Mouse (Mus musculus): Measurements from ENCODE around the gene Myb.

Gene Myb

GRCm38 (mm10) chr10:21118341-21118740, 42.4 kb downstream of the Myb start:
- DNase-seq: no peak

GRCm38 (mm10) chr10:21114459-21114858, 46.3 kb downstream of the Myb start:
- DNase-seq: peak in 1 of 2 experiments; percentile 47

DNA sequence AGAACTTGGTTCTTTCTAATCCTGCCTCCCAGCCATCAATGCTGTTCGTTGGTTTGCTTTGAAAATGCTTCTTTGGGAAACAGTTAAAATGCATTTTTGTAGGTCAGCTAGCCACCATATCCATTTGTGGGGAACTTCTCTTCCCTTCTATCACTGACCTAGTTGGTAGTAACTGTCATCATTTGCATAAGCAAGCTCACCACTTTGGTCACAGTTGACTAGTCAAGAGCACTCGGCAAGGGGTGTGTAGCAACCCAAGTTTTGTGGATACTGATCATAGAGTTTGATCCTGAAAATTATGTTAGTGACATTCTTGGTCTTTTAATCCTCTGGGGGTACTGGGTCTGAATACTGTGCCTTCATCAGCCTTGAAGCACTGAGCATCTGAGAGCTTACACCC, 48.1 kb downstream of the Myb start:
- DNase-seq: no peak

DNA sequence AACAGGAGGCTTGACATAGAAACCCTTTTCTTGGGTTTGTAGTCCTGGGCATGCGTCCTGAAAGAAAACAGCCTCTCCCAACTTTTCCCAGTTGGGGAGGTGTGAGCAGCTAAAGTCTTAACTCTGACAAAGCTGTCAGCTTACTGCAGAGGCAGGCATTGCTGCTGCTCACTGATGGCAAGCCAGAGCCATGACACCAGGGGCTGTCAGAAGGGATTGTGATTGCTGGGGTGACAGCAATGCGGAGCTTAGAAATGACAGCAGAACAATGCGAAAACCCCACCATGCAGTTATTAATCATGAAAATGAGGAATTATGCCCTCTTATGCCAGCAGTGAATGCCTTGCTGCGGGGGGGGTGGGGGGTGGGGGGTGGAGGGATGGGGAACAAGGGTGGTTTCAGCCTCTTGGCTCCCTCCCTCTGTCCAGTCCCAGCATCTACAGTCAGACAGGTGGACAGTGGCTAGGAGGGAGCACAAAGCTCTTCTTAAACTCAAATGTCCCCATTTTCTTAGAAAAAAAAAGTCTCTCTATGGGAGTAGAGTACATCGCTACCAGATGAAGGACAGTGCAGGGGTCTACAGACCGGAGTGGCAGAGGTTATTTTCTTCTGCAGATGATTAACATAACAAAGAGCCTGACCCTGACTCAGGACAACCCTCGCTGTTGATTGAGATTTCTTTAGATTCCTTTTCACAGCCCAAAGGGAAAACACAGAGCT, 51.3 kb downstream of the Myb start:
- no peak for DNase-seq

GRCm38 (mm10) chr10:21108796-21109195, 52.0 kb downstream of the Myb start:
- DNase-seq: no peak

DNA sequence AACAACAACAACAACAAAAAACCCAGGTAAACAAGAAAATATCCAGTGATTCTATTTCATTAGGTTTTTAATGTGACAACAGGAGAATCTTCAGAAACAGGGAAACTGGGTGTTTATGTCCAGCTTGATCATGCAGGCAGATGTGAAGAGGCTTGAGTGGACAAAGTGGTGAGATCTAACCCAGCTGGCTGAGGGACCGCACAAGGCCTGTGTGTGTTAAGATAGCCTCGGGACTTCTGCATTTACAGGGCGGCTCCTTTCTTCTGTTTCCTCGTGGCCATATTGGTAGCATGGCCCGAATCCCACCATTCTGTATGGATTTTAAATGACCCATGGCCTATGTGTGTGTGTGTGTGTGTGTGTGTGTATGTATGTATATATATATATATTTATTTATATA, 52.6 kb downstream of the Myb start:
- no peak for DNase-seq

DNA sequence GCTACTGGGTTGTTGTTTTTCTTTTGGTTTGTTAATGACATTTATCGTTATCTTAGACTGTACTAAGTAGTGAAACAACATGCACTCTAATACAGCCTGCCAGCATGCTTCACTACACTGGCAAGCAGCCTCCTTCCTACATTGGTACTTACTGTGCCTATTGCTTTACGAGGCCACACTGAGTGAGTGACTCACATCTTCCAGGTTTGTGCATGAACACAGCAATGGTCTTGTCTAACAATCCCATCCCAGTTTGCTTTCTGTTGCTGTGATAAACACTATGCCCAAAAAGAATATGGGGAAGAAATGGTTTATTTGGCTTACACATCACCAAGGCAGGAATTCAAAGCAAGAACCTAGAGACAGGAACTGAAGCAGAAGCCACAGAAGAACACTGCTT, 55.6 kb downstream of the Myb start:
- DNase-seq: no peak

DNA sequence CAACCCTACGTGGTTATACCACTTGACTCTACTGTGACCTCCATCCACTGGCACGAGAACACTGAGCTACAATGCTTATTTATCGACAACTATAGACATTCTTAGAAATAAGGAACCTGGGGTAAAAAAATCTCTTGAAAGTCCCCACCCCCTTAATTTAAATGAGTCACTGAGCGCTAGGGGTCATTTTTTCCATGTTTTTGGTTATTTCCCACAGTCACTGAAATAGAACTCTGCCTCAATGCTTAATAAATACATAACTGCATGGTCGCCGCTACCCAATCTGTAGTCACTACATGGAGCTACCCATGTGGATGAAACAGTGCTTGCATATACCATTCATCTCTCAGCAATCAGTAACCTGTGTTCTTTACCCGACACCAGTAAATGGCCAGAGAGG, 58.1 kb downstream of the Myb start:
- no peak for DNase-seq

GRCm38 (mm10) chr10:21101948-21102347, 58.8 kb downstream of the Myb start:
- no peak for DNase-seq

DNA sequence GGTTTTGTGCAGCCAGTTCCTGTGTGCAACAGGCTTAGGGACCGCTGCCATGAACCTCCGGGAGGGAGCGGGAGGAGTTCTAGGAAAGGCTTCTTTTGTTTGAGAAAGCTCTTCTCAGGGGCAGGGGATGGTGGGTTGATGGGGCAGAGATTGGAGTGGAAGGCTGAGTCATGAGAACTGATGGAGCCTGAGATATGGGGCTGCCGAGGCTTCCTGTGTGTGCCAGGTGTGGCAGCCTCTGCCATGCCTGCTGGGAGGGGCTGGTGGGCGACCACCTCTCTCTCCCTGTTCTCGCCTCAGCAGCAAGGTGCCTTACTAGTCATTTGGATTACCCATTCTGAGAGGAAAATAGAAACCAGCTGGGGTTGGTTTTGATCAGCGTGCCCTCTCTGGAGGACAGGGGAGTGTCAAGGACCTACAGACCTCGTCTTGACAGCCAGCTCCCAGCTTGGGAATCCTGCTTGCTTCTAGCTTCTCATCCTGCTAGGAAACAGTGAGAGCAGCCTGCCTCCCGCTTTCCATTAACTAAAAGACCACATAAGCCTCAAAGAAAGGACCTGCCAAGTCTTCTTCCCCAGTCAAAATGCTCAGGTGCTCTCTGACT, 60.0 kb downstream of the Myb start:
- peak; percentile 76 to 89 for DNase-seq

DNA sequence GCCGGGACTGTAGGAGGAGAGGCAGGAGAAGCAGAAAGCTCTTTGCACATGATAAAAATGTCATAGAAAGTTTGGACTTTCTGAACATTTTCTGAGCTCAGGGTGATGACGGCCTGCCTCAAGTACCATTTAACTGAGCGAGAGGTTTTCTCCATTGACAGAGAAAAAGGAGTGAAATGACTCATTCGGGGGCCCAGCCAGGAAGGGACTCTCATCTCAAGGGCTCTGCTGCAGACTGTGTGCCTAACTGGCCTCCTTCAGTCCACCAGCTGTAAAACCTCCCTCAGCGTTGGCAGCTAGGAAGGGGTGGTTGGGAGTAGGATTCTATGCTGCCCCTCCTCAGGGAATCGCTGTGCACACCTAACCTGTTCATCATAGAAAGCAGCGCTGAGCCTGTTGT, 61.3 kb downstream of the Myb start:
- no peak for DNase-seq

GRCm38 (mm10) chr10:21095541-21095940, 65.2 kb downstream of the Myb start:
- DNase-seq: no peak

GRCm38 (mm10) chr10:21094896-21095295, 65.9 kb downstream of the Myb start:
- no peak for DNase-seq

GRCm38 (mm10) chr10:21093301-21093700, 67.5 kb downstream of the Myb start:
- DNase-seq: peak; percentile 40 to 54

DNA sequence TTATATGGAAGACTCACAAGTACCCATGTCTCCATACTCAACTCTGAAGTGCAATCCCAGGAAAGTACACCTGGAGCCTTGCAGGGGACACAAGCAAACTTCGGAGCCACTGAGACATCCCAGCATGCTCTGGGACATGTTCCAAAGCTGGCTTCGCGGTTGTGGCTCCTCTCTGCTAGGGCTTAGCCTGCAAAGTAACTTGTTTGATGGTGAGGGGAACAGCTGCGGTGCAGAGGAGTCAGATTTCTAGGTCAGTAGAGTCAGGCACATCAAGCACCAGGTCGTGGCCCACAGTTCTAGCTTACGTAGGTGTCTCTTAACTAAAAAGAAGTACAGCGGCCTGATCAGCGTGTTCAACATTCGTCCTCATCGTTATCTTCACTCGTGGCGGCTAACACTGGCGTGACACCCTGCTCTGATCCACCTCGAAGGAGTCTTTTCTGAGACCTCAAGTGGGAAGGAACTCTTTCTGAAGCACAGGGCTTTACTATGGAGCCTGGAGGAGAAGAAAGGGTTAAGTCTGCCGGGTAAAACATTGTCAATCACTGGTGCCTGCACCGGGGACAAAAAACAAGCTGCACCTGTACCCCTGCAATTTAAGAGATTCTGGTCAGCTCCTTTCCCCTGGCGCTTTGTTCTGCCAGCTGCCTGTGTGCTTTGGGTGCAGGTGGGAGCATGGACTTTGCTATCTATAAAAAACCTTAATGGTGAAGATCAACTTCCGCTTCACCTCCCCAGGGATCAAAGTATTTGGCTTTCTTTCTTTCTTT, 68.1 kb downstream of the Myb start:
- peak; percentile 81 to 90 for DNase-seq

DNA sequence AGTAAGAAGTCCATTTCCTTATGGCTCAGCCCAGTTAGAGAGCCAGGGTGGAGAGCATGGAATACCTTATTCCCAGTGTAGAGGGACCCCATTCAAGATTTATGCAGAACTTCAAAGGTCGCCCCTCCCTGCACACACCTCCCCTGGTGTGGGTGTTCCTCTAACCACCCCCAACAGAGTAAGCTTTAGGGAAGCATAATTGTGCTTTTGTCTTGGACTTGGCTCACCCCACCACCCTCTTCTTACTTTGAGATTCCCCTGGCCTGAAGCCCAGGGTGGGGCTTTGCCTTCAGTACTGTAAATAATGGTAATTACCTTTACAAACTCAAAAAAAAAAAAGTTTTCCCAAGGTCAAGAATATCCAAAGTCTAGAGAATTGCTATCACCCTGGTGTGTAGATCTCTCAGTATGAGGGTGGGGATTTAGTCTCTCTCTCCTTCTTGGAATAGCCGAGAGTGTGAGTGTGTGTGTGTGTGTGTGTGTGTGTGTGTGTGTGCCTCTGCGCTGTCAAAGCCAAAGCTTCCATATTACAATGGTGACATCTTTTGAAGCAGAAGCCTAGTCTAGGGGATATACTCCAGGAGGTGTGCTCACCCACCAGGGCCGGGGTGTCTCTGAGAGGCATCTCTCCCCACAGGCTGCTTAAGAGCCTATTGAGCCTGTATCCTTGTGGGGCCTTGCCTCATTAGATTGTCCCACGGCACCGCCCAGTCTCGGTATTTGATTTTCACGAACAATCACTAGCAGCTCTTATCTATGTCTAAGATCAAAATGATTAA, 69.7 kb downstream of the Myb start:
- peak in 1 of 2 experiments; percentile 44 for DNase-seq

DNA sequence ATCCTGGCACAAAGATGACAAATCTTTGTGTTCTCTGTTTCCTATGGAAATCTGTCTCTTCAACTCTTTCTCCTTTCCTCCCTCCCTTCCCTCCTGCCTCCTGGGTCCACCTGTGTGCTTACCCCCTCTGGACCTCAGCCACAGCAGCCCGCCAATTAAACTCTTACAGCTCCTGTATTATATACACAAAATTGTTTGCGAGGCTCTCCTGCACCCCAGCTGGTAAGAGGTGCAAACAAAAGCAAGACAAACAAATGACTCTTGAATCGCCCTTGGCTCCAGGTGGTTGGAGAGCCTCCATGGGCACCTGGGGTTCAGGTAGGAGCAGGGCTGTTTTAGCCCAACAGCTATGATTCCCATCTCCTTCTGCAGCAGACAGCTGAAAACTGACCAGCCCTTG, 71.2 kb downstream of the Myb start:
- no peak for DNase-seq

DNA sequence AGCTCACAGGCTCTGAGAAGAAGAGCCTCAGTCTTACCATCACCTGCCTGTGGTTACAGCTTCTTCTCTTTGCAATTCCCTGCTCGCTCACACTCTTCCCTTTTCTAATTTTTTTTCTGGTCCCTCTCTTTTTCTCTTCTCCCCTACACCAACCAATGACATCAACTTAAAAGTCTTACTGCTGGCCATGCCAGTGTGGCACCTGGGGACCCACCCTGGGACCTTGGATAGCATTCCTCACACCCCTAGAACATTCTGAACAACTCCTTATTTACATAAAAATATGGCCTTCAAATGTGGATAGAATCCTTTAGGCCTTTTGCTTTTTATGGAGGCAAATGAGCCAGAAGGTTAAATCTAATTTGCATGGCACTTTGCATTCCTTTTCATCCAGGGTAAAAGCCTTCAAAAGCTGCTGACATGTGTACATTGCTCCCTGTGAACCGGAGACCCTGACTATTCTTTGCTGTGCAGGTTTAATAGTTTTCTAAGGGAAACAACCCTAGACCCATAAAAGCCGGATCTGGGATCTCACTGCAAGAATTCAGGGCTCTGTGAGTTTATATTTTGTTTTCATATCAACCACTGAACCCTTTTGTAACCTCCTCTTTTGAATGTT, 73.1 kb downstream of the Myb start:
- DNase-seq: no peak

DNA sequence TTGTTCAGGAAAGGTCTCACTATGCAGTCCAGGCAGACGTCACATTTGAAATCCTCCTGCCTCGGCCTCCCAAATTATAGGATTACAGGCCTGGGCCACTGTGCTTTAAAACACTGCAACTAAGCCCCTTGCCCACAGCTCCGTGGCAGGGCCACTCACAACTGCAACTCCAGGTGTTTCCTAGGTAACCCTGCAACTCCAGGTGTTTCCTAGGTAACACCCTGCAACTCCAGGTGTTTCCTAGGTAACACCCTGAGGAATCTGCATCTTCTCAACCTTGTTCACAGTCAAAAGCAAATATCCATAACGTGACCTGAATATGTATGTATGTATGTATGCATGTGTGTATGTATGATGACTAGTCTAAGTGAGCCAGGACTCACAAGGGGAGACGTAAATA, 75.7 kb downstream of the Myb start:
- no peak for DNase-seq

- no peak for DNase-seq
Measured at GRCm38 (mm10) chr10:21083391-21083918, 77.3 kb downstream of the Myb start.

GRCm38 (mm10) chr10:21082447-21082846, 78.3 kb downstream of the Myb start:
- peak in 1 of 2 experiments; percentile 1 for DNase-seq

DNA sequence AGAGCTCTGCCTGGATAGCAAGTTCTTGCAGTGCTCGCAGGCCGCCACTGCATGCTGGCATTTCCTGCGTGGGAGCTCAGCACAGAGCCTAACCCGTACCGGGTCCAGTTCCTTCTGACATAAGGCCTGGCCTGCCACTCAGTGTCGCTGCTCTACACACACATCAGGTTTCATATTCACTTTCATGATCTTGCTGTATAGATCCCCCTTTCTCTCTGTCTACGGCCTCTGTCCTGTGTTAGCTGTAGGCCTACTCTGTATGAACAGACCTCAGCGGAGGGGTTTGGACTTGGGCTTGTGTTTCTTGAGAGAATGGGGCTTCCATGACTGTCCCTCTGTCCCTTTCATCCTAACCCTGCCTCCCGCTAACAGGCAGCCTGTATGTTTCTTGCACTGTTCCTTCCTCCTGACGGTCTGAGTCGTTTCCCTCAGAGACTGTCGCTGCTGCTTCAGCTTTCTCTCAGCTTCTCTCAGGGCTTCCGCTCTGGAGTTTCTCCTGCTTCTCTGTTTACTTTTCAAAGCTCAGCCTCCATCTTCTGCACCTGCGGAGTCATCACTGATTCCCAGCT, 83.5 kb downstream of the Myb start:
- peak; percentile 76 to 83 for DNase-seq

All from thymus, postnatal 36 days (tissue).